Mouse (Mus musculus) midbrain, embryonic 15.5 days (tissue): ENCODE data around the gene Sfmbt2. TPM values are rescaled to one million over a fixed set of nuclear protein-coding genes. Genes with fewer than 3 reads are reported as not detected.
A peak's percentile ranks its signal among the peaks of the same experiment; 100 is the strongest.

Source experiments
- ATAC-seq: fragments of 200-750 bp; cut with Nextera tagmentation; replicated peaks from 2 replicates; pipeline ENCODE4 v1.8.0; 2017; ENCODE audit warnings: moderate TSS enrichment
- H3K27ac ChIP-seq: fragments of 300-500 bp; sonication (generic); 2 replicates; pipeline ENCODE4 v1.5.1; 2015; ENCODE audit warnings: mild to moderate bottlenecking, inconsistent platforms
- H3K27me3 ChIP-seq: fragments of 300-500 bp; sonication (generic); replicated peaks from 2 replicates; pipeline ENCODE4 v1.6.1; 2015; ENCODE audit warnings: inconsistent platforms
- H3K36me3 ChIP-seq: fragments of 300-500 bp; sonication (generic); replicated peaks from 2 replicates; pipeline ENCODE4 v1.6.1; 2015; ENCODE audit warnings: inconsistent platforms
- H3K4me1 ChIP-seq: fragments of 300-500 bp; sonication (generic); 2 replicates; pipeline ENCODE4 v1.6.1; 2015; ENCODE audit warnings: inconsistent platforms
- H3K4me2 ChIP-seq: fragments of 300-500 bp; sonication (generic); 2 replicates; pipeline ENCODE4 v1.6.1; 2015; ENCODE audit warnings: inconsistent platforms, mild to moderate bottlenecking, moderate library complexity
- H3K4me3 ChIP-seq: fragments of 300-500 bp; sonication (generic); 2 replicates; pipeline ENCODE4 v1.5.1; 2015; ENCODE audit warnings: mild to moderate bottlenecking, inconsistent platforms
- H3K9ac ChIP-seq: fragments of 300-500 bp; sonication (generic); 2 replicates; pipeline ENCODE4 v1.6.1; 2015; ENCODE audit warnings: mild to moderate bottlenecking, inconsistent platforms
- H3K9me3 ChIP-seq: fragments of 300-500 bp; sonication (generic); 2 replicates; pipeline ENCODE4 v1.6.1; 2016; ENCODE audit warnings: inconsistent platforms
- WGBS: fragments of 180-500 bp; shearing (Covaris S2); methylation state at CpG from one replicate; pipeline ENCODE4 v1.1.7; 2015; ENCODE audit warnings: mixed read lengths; 5-methylcytosine and 5-hydroxymethylcytosine counted together
- microRNA counts: library from miRNA; unstranded; fragments of <30 nt; microRNA quantifications from one replicate; lab custom pipeline; 2016
- microRNA-seq: library from miRNA; unstranded; fragments of <30 nt; microRNA quantifications from one replicate; pipeline ENCODE4, GENCODE M21; 2016
- polyA plus RNA-seq: library from polyadenylated mRNA; unstranded; fragments of >200 nt; fragmentation: Nextera tagmentation; extraction: Ambion mirVana; gene quantifications from 2 replicates; pipeline ENCODE4 v1.2.1, GENCODE M21; 2015

Gene Sfmbt2
- polyA plus RNA-seq, 1 experiment from 2014 or later, result 6.3 TPM

GRCm38 (mm10) chr2:10582673-10583072 is 212.4 kb downstream of the Sfmbt2 start:
- H3K27ac ChIP-seq, result no peak overlapping the region
- WGBS, result 51% methylated on average over 4 of the region's 4 CpGs
- H3K4me1 ChIP-seq, result no peaks in the 10 kb centered on the region
- no peak overlapping the region for H3K4me2 ChIP-seq
- H3K27me3 ChIP-seq, result no peaks in the 10 kb centered on the region
- no peak overlapping the region for H3K4me3 ChIP-seq
- no peaks in the 10 kb centered on the region for H3K9me3 ChIP-seq
- H3K9ac ChIP-seq, result no peak overlapping the region
- no peak for ATAC-seq
- H3K36me3 ChIP-seq, result no peaks in the 10 kb centered on the region

GRCm38 (mm10) chr2:10583103-10583502 is 212.8 kb downstream of the Sfmbt2 start:
- no peak overlapping the region for H3K4me2 ChIP-seq
- no peak overlapping the region for H3K9ac ChIP-seq
- WGBS, result 71% methylated on average over 5 of the region's 5 CpGs
- H3K4me3 ChIP-seq, result no peak overlapping the region
- H3K27me3 ChIP-seq, result no peaks in the 10 kb centered on the region
- H3K4me1 ChIP-seq, result no peaks in the 10 kb centered on the region
- no peak overlapping the region for H3K27ac ChIP-seq
- ATAC-seq, result no peak
- no peaks in the 10 kb centered on the region for H3K36me3 ChIP-seq
- H3K9me3 ChIP-seq, result no peaks in the 10 kb centered on the region

- Histone ChIP-seq H3K27me3 (no peaks in the 10 kb centered on the region), H3K4me3 (no peak overlapping the region), H3K36me3 (no peaks in the 10 kb centered on the region), H3K9me3 (no peaks in the 10 kb centered on the region), H3K9ac (no peak overlapping the region), H3K4me2 (no peak overlapping the region), H3K4me1 (no peaks in the 10 kb centered on the region), H3K27ac (no peak overlapping the region)
- WGBS, result 83% methylated on average over 5 of the region's 5 CpGs
- no peak for ATAC-seq
These were observed 221.0 kb downstream of the Sfmbt2 start for GRCm38 (mm10) chr2:10591310-10591709.

- no peak overlapping the region for H3K4me3 ChIP-seq
- H3K4me2 ChIP-seq, result no peak overlapping the region
- H3K9me3 ChIP-seq, result no peaks in the 10 kb centered on the region
- H3K27ac ChIP-seq, result no peak overlapping the region
- 85% methylated on average over 2 of the region's 2 CpGs for WGBS
- no peaks in the 10 kb centered on the region for H3K36me3 ChIP-seq
- no peak for ATAC-seq
- no peak overlapping the region for H3K9ac ChIP-seq
- H3K27me3 ChIP-seq, result no peaks in the 10 kb centered on the region
- H3K4me1 ChIP-seq, result no peaks in the 10 kb centered on the region
These were observed 245.2 kb downstream of the Sfmbt2 start for GRCm38 (mm10) chr2:10615500-10615899.

MicroRNAs within 50 kb of the gene (microRNA counts, 519-probe panel; counts per million panel counts)
- microRNA mmu-miR-297a+mmu-miR-466f+mmu-miR-669b (lab: Ali Mortazavi, UCI) (not detected), microRNA mmu-miR-297b-3p (lab: Ali Mortazavi, UCI) (not detected), microRNA mmu-miR-297b-5p (lab: Ali Mortazavi, UCI) (not detected), microRNA mmu-miR-297c (lab: Ali Mortazavi, UCI) (not detected), microRNA mmu-miR-466a-3p+mmu-miR-466b-3-3p (lab: Ali Mortazavi, UCI) (2,753 counts per million, percentile 60 among the panel's probes with 10 or more counts), microRNA mmu-miR-466a-5p+mmu-miR-466e-5p (lab: Ali Mortazavi, UCI) (not detected), microRNA mmu-miR-466c-5p (lab: Ali Mortazavi, UCI) (2,124 counts per million, percentile 23 among the panel's probes with 10 or more counts), microRNA mmu-miR-466d-3p (lab: Ali Mortazavi, UCI) (2,124 counts per million, percentile 23 among the panel's probes with 10 or more counts), microRNA mmu-miR-466d-5p (lab: Ali Mortazavi, UCI) (2,586 counts per million, percentile 53 among the panel's probes with 10 or more counts), microRNA mmu-miR-466f-5p (lab: Ali Mortazavi, UCI) (not detected), microRNA mmu-miR-466g (lab: Ali Mortazavi, UCI) (2,071 counts per million, percentile 21 among the panel's probes with 10 or more counts), microRNA mmu-miR-466h (lab: Ali Mortazavi, UCI) (not detected), microRNA mmu-miR-466l (lab: Ali Mortazavi, UCI) (2,283 counts per million, percentile 32 among the panel's probes with 10 or more counts), microRNA mmu-miR-467a (lab: Ali Mortazavi, UCI) (2,412 counts per million, percentile 44 among the panel's probes with 10 or more counts), microRNA mmu-miR-467b (lab: Ali Mortazavi, UCI) (not detected), microRNA mmu-miR-467c (lab: Ali Mortazavi, UCI) (not detected), microRNA mmu-miR-467d (lab: Ali Mortazavi, UCI) (not detected), microRNA mmu-miR-467e (lab: Ali Mortazavi, UCI) (2,139 counts per million, percentile 25 among the panel's probes with 10 or more counts), microRNA mmu-miR-669a (lab: Ali Mortazavi, UCI) (2,609 counts per million, percentile 54 among the panel's probes with 10 or more counts), microRNA mmu-miR-669e (lab: Ali Mortazavi, UCI) (2,063 counts per million, percentile 20 among the panel's probes with 10 or more counts), microRNA mmu-miR-669f (lab: Ali Mortazavi, UCI) (2,958 counts per million, percentile 65 among the panel's probes with 10 or more counts), microRNA mmu-miR-669g (lab: Ali Mortazavi, UCI) (1,782 counts per million, percentile 10 among the panel's probes with 10 or more counts), microRNA mmu-miR-669h-5p (lab: Ali Mortazavi, UCI) (not detected), microRNA mmu-miR-669i (lab: Ali Mortazavi, UCI) (2,253 counts per million, percentile 30 among the panel's probes with 10 or more counts), microRNA mmu-miR-669j (lab: Ali Mortazavi, UCI) (2,260 counts per million, percentile 30 among the panel's probes with 10 or more counts), microRNA mmu-miR-669m (lab: Ali Mortazavi, UCI) (not detected), microRNA mmu-miR-669o (lab: Ali Mortazavi, UCI) (986 counts per million, percentile 2 among the panel's probes with 10 or more counts)

Small RNAs within 50 kb of the gene (microRNA-seq; reads per million reads assigned to microRNA genes)
- gene Gm22051 (not detected), gene Gm22072 (0.74 reads per million), gene Gm22091 (not detected), gene Gm22166 (not detected), gene Gm22239 (not detected), gene Gm22626 (not detected), gene Gm22635 (not detected), gene Gm22677 (not detected), gene Gm22678 (not detected), gene Gm22775 (not detected), gene Gm22925 (0.92 reads per million), gene Gm23108 (not detected), gene Gm23288 (not detected), gene Gm23542 (not detected), gene Gm23569 (not detected), gene Gm23571 (not detected), gene Gm23578 (not detected), gene Gm23651 (not detected), gene Gm23988 (not detected), gene Gm24028 (not detected), gene Gm24167 (not detected), gene Gm24315 (not detected), gene Gm24342 (not detected), gene Gm24488 (not detected), gene Gm24640 (not detected), gene Gm24673 (not detected), gene Gm24761 (not detected), gene Gm24806 (not detected), gene Gm25022 (not detected), gene Gm25158 (not detected), gene Gm25263 (not detected), gene Gm25285 (not detected), gene Gm25316 (not detected), gene Gm25451 (not detected), gene Gm25673 (not detected), gene Gm25680 (not detected), gene Gm25701 (not detected), gene Gm25753 (not detected), gene Gm25943 (not detected), gene Gm26060 (not detected), gene Gm26073 (not detected), gene Gm26092 (not detected), gene Gm26156 (not detected), gene Gm26229 (not detected), gene Gm26398 (not detected), gene Gm26426 (not detected), gene Gm26431 (not detected), gene Gm26491 (not detected), gene Mir297a-2 (3.1 reads per million, percentile 15 among the genes with 10 or more reads in this experiment), gene Mir297a-3 (not detected), gene Mir297a-4 (not detected), gene Mir297b (not detected), gene Mir297c (not detected), gene Mir466 (1.1 reads per million), gene Mir466b-1 (not detected), gene Mir466b-2 (not detected), gene Mir466b-3 (not detected), gene Mir466b-4 (not detected), gene Mir466b-5 (not detected), gene Mir466b-6 (not detected), gene Mir466b-7 (not detected), gene Mir466b-8 (not detected), gene Mir466c-1 (not detected), gene Mir466c-2 (not detected), gene Mir466d (not detected), gene Mir466e (not detected), gene Mir466f-1 (not detected), gene Mir466f-2 (not detected), gene Mir466f-3 (not detected), gene Mir466g (not detected), gene Mir466h (not detected), gene Mir466l (0.55 reads per million), gene Mir466m (not detected), gene Mir466n (17.3 reads per million, percentile 35 among the genes with 10 or more reads in this experiment), gene Mir466o (not detected), gene Mir466p (not detected), gene Mir467a-1 (not detected), gene Mir467a-10 (not detected), gene Mir467a-2 (not detected), gene Mir467a-3 (not detected), gene Mir467a-4 (not detected), gene Mir467a-5 (not detected), gene Mir467a-6 (not detected), gene Mir467a-7 (not detected), gene Mir467a-8 (not detected), gene Mir467a-9 (not detected), gene Mir467b (not detected), gene Mir467c (1,383 reads per million, percentile 82 among the genes with 10 or more reads in this experiment), gene Mir467d (1,241 reads per million, percentile 81 among the genes with 10 or more reads in this experiment), gene Mir467e (1,253 reads per million, percentile 82 among the genes with 10 or more reads in this experiment), gene Mir669a-1 (not detected), gene Mir669a-10 (not detected), gene Mir669a-11 (not detected), gene Mir669a-12 (not detected), gene Mir669a-2 (not detected), gene Mir669a-3 (not detected), gene Mir669a-4 (not detected), gene Mir669a-5 (not detected), gene Mir669a-6 (not detected), gene Mir669a-7 (not detected), gene Mir669a-8 (not detected), gene Mir669a-9 (not detected), gene Mir669b (not detected), gene Mir669c (141 reads per million, percentile 57 among the genes with 10 or more reads in this experiment), gene Mir669d (not detected), gene Mir669d-2 (not detected), gene Mir669e (20.4 reads per million, percentile 37 among the genes with 10 or more reads in this experiment), gene Mir669f (1.3 reads per million), gene Mir669g (not detected), gene Mir669h (6.6 reads per million, percentile 26 among the genes with 10 or more reads in this experiment), gene Mir669i (not detected), gene Mir669j (not detected), gene Mir669k (not detected), gene Mir669l (207 reads per million, percentile 62 among the genes with 10 or more reads in this experiment), gene Mir669m-1 (not detected), gene Mir669m-2 (not detected), gene Mir669o (373 reads per million, percentile 67 among the genes with 10 or more reads in this experiment), gene Mir669p-1 (not detected), gene Mir669p-2 (not detected)

Other genes starting within 250 kb of the Sfmbt2 start
- 3.8 and 4.2 TPM in 2 replicates for gene Itih2, start 239.1 kb upstream of the Sfmbt2 start, polyA plus RNA-seq
- 7.3 and 9.2 TPM in 2 replicates for gene Itih5, start 216.9 kb upstream of the Sfmbt2 start, polyA plus RNA-seq